Mouse (Mus musculus) heart, postnatal 0 days (tissue): ENCODE data around the gene Slc16a11. TPM values are rescaled to one million over a fixed set of nuclear protein-coding genes. Genes with fewer than 3 reads are reported as not detected.

Experiments
- ATAC-seq: fragments of 200-750 bp; cut with Nextera tagmentation; 2 replicates; pipeline ENCODE4 v1.8.0; 2017; ENCODE audit warnings: low read depth, moderate number of reproducible peaks, moderate library complexity; ENCODE audit not compliant: insufficient read depth
- DNase-seq: peaks from one replicate; pipeline ENCODE4 v3.0.0-alpha.2; 2016; ENCODE audit warnings: low spot score
- H3K27ac ChIP-seq: fragments of 300-500 bp; sonication (generic); 2 replicates; pipeline ENCODE4 v1.5.1; 2014; ENCODE audit warnings: low read depth, mild to moderate bottlenecking
- H3K27me3 ChIP-seq: fragments of 300-500 bp; sonication (generic); 2 replicates; pipeline ENCODE4 v1.6.1; 2014; ENCODE audit warnings: low read length, mixed read lengths; ENCODE audit not compliant: control insufficient read depth, insufficient read depth
- H3K36me3 ChIP-seq: fragments of 300-500 bp; sonication (generic); replicated peaks from 2 replicates; pipeline ENCODE4 v1.6.1; 2014; ENCODE audit warnings: low read length, mixed read lengths; ENCODE audit not compliant: control insufficient read depth, insufficient read depth
- H3K4me1 ChIP-seq: fragments of 300-500 bp; sonication (generic); 2 replicates; pipeline ENCODE4 v1.6.1; 2014; ENCODE audit warnings: antibody characterized with exemption; ENCODE audit not compliant: control insufficient read depth, insufficient read depth
- H3K4me2 ChIP-seq: fragments of 300-500 bp; sonication (generic); 2 replicates; pipeline ENCODE4 v1.6.1; 2014; ENCODE audit warnings: low read depth, mild to moderate bottlenecking, low read length, moderate library complexity
- H3K4me3 ChIP-seq: fragments of 300-500 bp; sonication (generic); 2 replicates; pipeline ENCODE4 v1.5.1; 2014; ENCODE audit warnings: low read depth, low read length
- H3K9ac ChIP-seq: fragments of 300-500 bp; sonication (generic); replicated peaks from 2 replicates; pipeline ENCODE4 v1.6.1; 2014; ENCODE audit warnings: low read depth, low read length, mixed read lengths
- H3K9me3 ChIP-seq: fragments of 300-500 bp; sonication (generic); replicated peaks from 2 replicates; pipeline ENCODE4 v1.6.1; 2016; ENCODE audit warnings: low read length; ENCODE audit not compliant: control insufficient read depth
- CTCF ChIP-seq: IDR thresholded peaks from 2 replicates; pipeline ENCODE4 v1.5.1; 2016; ENCODE audit warnings: antibody characterized with exemption, control low read depth, low read depth
- EP300 ChIP-seq: IDR thresholded peaks from 2 replicates; pipeline ENCODE4 v1.6.1; 2016; ENCODE audit warnings: antibody characterized with exemption, low read depth
- WGBS: fragments of 180-500 bp; shearing (Covaris S2); extraction: QIAGEN DNeasy Blood & Tissue Kit; methylation state at CpG from one replicate; pipeline ENCODE4 v1.1.7; 2014; 5-methylcytosine and 5-hydroxymethylcytosine counted together
- polyA plus RNA-seq: library from polyadenylated mRNA; unstranded; fragments of >200 nt; fragmentation: Nextera tagmentation; extraction: Ambion mirVana; gene quantifications from 2 replicates; pipeline ENCODE4 v1.2.1, GENCODE M21; 2015
- total RNA-seq: library from RNA; depleted of rRNA; stranded (reverse); fragments of >200 nt; gene quantifications from 2 replicates; pipeline ENCODE4 v1.2.3, GENCODE M21; 2014; ENCODE audit warnings: low replicate concordance

Gene Slc16a11
- total and polyA plus RNA-seq, 2 experiments from 2014 or later: 0.25 TPM; not detected in 1

GRCm38 (mm10) chr11:70242591-70242990 lies 30.0 kb downstream of the Slc16a11 start:
- DNase-seq: no peak

DNA sequence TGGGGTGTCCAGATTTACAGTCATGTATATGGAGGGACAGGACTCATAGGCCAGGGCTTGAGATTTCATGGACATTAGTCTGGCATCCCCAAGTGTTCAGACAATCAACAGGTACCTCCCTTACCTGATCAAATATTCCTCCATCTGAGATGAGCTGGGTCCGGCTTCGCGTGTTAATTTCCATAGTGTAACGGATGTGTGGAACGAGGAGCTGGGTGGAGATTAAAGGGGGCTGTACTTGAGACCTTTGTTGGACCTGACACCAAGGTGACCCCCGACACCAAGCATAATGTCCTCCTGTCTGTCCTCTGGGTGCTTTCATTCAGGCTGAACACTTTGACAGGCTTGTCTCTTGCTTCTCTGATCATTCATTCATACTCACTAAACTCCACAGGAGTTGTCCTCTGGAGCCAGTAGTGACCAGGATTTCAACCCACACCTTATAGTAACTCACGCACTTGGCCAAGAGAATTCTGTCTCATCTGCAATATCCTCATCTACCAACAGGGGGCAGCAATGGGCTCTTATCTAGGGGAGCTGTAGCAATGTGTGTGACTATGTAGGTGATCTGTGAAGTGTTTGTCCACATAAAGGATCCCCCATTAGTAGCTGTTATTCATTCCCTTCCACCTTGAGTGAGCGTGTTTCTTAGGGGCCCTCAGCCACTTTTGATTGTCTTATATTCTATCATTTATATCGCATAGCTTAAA lies 34.7 kb downstream of the Slc16a11 start:
- DNase-seq (no peak), ATAC-seq (no peak)
- H3K27ac ChIP-seq: no peak overlapping the region
- no peak for TF ChIP-seq EP300
- peak; percentile 83 for TF ChIP-seq CTCF
- 0 out of 2 replicates have a peak, but pooled peaks cover 10% of the 10 kb centered on the region for H3K27me3 ChIP-seq
- no peaks in the 10 kb centered on the region for H3K4me1 ChIP-seq
- no peak overlapping the region for H3K4me2 ChIP-seq
- WGBS: 47% methylated on average over 9 of the region's 9 CpGs
- no peak overlapping the region for H3K4me3 ChIP-seq
- H3K9ac ChIP-seq: no peak overlapping the region
- H3K9me3 ChIP-seq: no peaks in the 10 kb centered on the region
- H3K36me3 ChIP-seq: no peaks in the 10 kb centered on the region

More at GRCm38 (mm10) chr11:70242591-70242990, 30.0 kb downstream of the Slc16a11 start:
- H3K4me2 ChIP-seq: no peak overlapping the region
- H3K9ac ChIP-seq: no peak overlapping the region
- H3K36me3 ChIP-seq: no peaks in the 10 kb centered on the region
- no peak for ATAC-seq
- 66% methylated on average over 11 of the region's 11 CpGs for WGBS
- H3K27me3 ChIP-seq: no peaks in the 10 kb centered on the region
- H3K4me1 ChIP-seq: peaks cover 14% of the 10 kb centered on the region
- no peak overlapping the region for H3K4me3 ChIP-seq
- no peaks in the 10 kb centered on the region for H3K9me3 ChIP-seq
- H3K27ac ChIP-seq: no peak overlapping the region
- no peak for TF ChIP-seq CTCF
- no peak for TF ChIP-seq EP300

- H3K36me3 ChIP-seq: no peaks in the 10 kb centered on the region
- no peak overlapping the region for H3K4me3 ChIP-seq
- ATAC-seq: no peak
- no peak overlapping the region for H3K27ac ChIP-seq
- TF ChIP-seq EP300: no peak
- TF ChIP-seq CTCF: no peak
- H3K4me2 ChIP-seq: no peak overlapping the region
- no peaks in the 10 kb centered on the region for H3K9me3 ChIP-seq
- H3K9ac ChIP-seq: no peak overlapping the region
- H3K4me1 ChIP-seq: no peaks in the 10 kb centered on the region
- no peak for DNase-seq
- H3K27me3 ChIP-seq: peaks cover 38% of the 10 kb centered on the region
- 43% methylated on average over 11 of the region's 11 CpGs for WGBS
These were observed 37.6 kb downstream of the Slc16a11 start for GRCm38 (mm10) chr11:70250150-70250549.

GRCm38 (mm10) chr11:70251853-70252252 lies 39.3 kb downstream of the Slc16a11 start:
- DNase-seq: no peak
- H3K4me2 ChIP-seq: no peak overlapping the region
- no peak overlapping the region for H3K27ac ChIP-seq
- peaks cover 43% of the 10 kb centered on the region for H3K27me3 ChIP-seq
- 52% methylated on average over 8 of the region's 8 CpGs for WGBS
- no peaks in the 10 kb centered on the region for H3K9me3 ChIP-seq
- TF ChIP-seq CTCF (no peak), EP300 (no peak; the same call in 1 of the 2 replicates)
- peak; percentile 39; the same call in 1 of the 2 replicates for ATAC-seq
- no peaks in the 10 kb centered on the region for H3K4me1 ChIP-seq
- no peak overlapping the region for H3K9ac ChIP-seq
- no peak overlapping the region for H3K4me3 ChIP-seq
- no peaks in the 10 kb centered on the region for H3K36me3 ChIP-seq

- WGBS: 7% methylated on average over 18 of the region's 18 CpGs
- ATAC-seq: no peak
- no peaks in the 10 kb centered on the region for H3K9me3 ChIP-seq
- no peak for TF ChIP-seq CTCF
- TF ChIP-seq EP300: no peak
- no peak overlapping the region for H3K27ac ChIP-seq
- peak overlapping the region; percentile 62 for H3K4me2 ChIP-seq
- no peaks in the 10 kb centered on the region for H3K36me3 ChIP-seq
- no peaks in the 10 kb centered on the region for H3K4me1 ChIP-seq
- DNase-seq: no peak
- H3K9ac ChIP-seq: peak overlapping the region; percentile 45
- peaks cover 38% of the 10 kb centered on the region for H3K27me3 ChIP-seq
- peak overlapping the region; percentile 37 for H3K4me3 ChIP-seq
These were observed 41.8 kb downstream of the Slc16a11 start for GRCm38 (mm10) chr11:70254337-70254736.
